Mouse (Mus musculus): ENCODE results near the gene Acnat2. TPM values are rescaled to one million over a fixed set of nuclear protein-coding genes. Genes with fewer than 3 reads are reported as not detected.
"Not testable (repeated sequence)": the region's sequence is repeated elsewhere in the genome, so short reads cannot be mapped to it uniquely, and the experiment has no call there.

Gene Acnat2
- polyA plus RNA-seq (2012; fragmentation: generic; extraction: Trizol), result not detected
- long read RNA-seq, experiment 1, result 0 reads
- long read RNA-seq, experiment 2, result 0 reads

GRCm38 (mm10) chr4:49407957-49408356, at the start of gene Acnat2:
Gene Acnat2, minus strand, starts transcription at chr4:49408151.
- not testable (repeated sequence) for H3K79me3 ChIP-seq (ENCODE audit: low read depth); H3K4me3 ChIP-seq (ENCODE audit: insufficient read depth, poor library complexity, severe bottlenecking); H3K79me2 ChIP-seq (ENCODE audit: control insufficient read depth, insufficient read depth); H3K36me3 ChIP-seq (ENCODE audit: control insufficient read depth, insufficient read depth); H3ac ChIP-seq (ENCODE audit: control insufficient read depth, insufficient read length, low read depth); H3K27me3 ChIP-seq (ENCODE audit: control insufficient read depth, insufficient read depth, insufficient read length)

- no peaks in the 10 kb centered on the region for H3K79me3 ChIP-seq (ENCODE audit: low read depth)
- H3ac ChIP-seq (ENCODE audit: control insufficient read depth, insufficient read length, low read depth), result no peak overlapping the region
- no peaks in the 10 kb centered on the region for H3K36me3 ChIP-seq (ENCODE audit: control insufficient read depth, insufficient read depth)
- H3K4me3 ChIP-seq (ENCODE audit: insufficient read depth, poor library complexity, severe bottlenecking), result no peak overlapping the region
- no peaks in the 10 kb centered on the region for H3K79me2 ChIP-seq (ENCODE audit: control insufficient read depth, insufficient read depth)
- TF ChIP-seq FOSL1 (IDR thresholded peaks at IDR 0.05; ENCODE audit: insufficient read depth, low read length, poor library complexity, severe bottlenecking) (no peak), CEBPB (IDR thresholded peaks at IDR 0.05; ENCODE audit: low read depth) (no peak), MAX (IDR thresholded peaks at IDR 0.05) (no peak), USF1 (IDR thresholded peaks at IDR 0.05; ENCODE audit: low read depth) (no peak), MYOG (IDR thresholded peaks at IDR 0.05; ENCODE audit: control insufficient read depth, extremely low read depth, insufficient read length) (no peak), CTCF (IDR thresholded peaks at IDR 0.05; ENCODE audit: control insufficient read depth, insufficient read depth, insufficient read length) (no peak), MYOD1 (IDR thresholded peaks at IDR 0.05; ENCODE audit: control insufficient read depth, insufficient read length, low read depth) (no peak)
- no peaks in the 10 kb centered on the region for H3K27me3 ChIP-seq (ENCODE audit: control insufficient read depth, insufficient read depth, insufficient read length)
Measured at GRCm38 (mm10) chr4:49456171-49456570, 48.2 kb upstream of the Acnat2 start.

- Histone ChIP-seq H3K36me3 (ENCODE audit: control insufficient read depth, insufficient read depth) (no peaks in the 10 kb centered on the region), H3K79me2 (ENCODE audit: control insufficient read depth, insufficient read depth) (no peaks in the 10 kb centered on the region), H3K27me3 (ENCODE audit: control insufficient read depth, insufficient read depth, insufficient read length) (no peaks in the 10 kb centered on the region), H3K4me3 (ENCODE audit: insufficient read depth, poor library complexity, severe bottlenecking) (no peak overlapping the region), H3K79me3 (ENCODE audit: low read depth) (no peaks in the 10 kb centered on the region), H3ac (ENCODE audit: control insufficient read depth, insufficient read length, low read depth) (no peak overlapping the region)
- TF ChIP-seq MYOG (IDR thresholded peaks at IDR 0.05; ENCODE audit: control insufficient read depth, extremely low read depth, insufficient read length) (no peak), MAX (IDR thresholded peaks at IDR 0.05) (no peak), CTCF (IDR thresholded peaks at IDR 0.05; ENCODE audit: control insufficient read depth, insufficient read depth, insufficient read length) (no peak), MYOD1 (IDR thresholded peaks at IDR 0.05; ENCODE audit: control insufficient read depth, insufficient read length, low read depth) (no peak), FOSL1 (IDR thresholded peaks at IDR 0.05; ENCODE audit: insufficient read depth, low read length, poor library complexity, severe bottlenecking) (no peak), USF1 (IDR thresholded peaks at IDR 0.05; ENCODE audit: low read depth) (no peak), CEBPB (IDR thresholded peaks at IDR 0.05; ENCODE audit: low read depth) (no peak)
Measured at GRCm38 (mm10) chr4:49451848-49452551, 44.0 kb upstream of the Acnat2 start.

- H3K27me3 ChIP-seq (ENCODE audit: control insufficient read depth, insufficient read depth, insufficient read length); H3ac ChIP-seq (ENCODE audit: control insufficient read depth, insufficient read length, low read depth); H3K4me3 ChIP-seq (ENCODE audit: insufficient read depth, poor library complexity, severe bottlenecking); H3K79me2 ChIP-seq (ENCODE audit: control insufficient read depth, insufficient read depth); H3K79me3 ChIP-seq (ENCODE audit: low read depth); H3K36me3 ChIP-seq (ENCODE audit: control insufficient read depth, insufficient read depth): not testable (repeated sequence)
Measured at GRCm38 (mm10) chr4:49451133-49451847, 43.3 kb upstream of the Acnat2 start.

GRCm38 (mm10) chr4:49436968-49437367, 29.0 kb upstream of the Acnat2 start:
- H3K4me3 ChIP-seq (ENCODE audit: insufficient read depth, poor library complexity, severe bottlenecking); H3K27me3 ChIP-seq (ENCODE audit: control insufficient read depth, insufficient read depth, insufficient read length); H3ac ChIP-seq (ENCODE audit: control insufficient read depth, insufficient read length, low read depth); H3K79me2 ChIP-seq (ENCODE audit: control insufficient read depth, insufficient read depth); H3K79me3 ChIP-seq (ENCODE audit: low read depth); H3K36me3 ChIP-seq (ENCODE audit: control insufficient read depth, insufficient read depth): not testable (repeated sequence)

- H3K36me3 ChIP-seq (ENCODE audit: control insufficient read depth, insufficient read depth); H3K79me2 ChIP-seq (ENCODE audit: control insufficient read depth, insufficient read depth); H3ac ChIP-seq (ENCODE audit: control insufficient read depth, insufficient read length, low read depth); H3K79me3 ChIP-seq (ENCODE audit: low read depth); H3K27me3 ChIP-seq (ENCODE audit: control insufficient read depth, insufficient read depth, insufficient read length); H3K4me3 ChIP-seq (ENCODE audit: insufficient read depth, poor library complexity, severe bottlenecking): not testable (repeated sequence)
Measured at GRCm38 (mm10) chr4:49410151-49410550, 2.2 kb upstream of the Acnat2 start.

GRCm38 (mm10) chr4:49386873-49387272, 21.1 kb downstream of the Acnat2 start:
- H3K27me3 ChIP-seq (ENCODE audit: control insufficient read depth, insufficient read depth, insufficient read length), result no peaks in the 10 kb centered on the region
- no peak for TF ChIP-seq CTCF (IDR thresholded peaks at IDR 0.05; ENCODE audit: control insufficient read depth, insufficient read depth, insufficient read length)
- no peak for TF ChIP-seq USF1 (IDR thresholded peaks at IDR 0.05; ENCODE audit: low read depth)
- TF ChIP-seq MAX (IDR thresholded peaks at IDR 0.05), result no peak
- TF ChIP-seq FOSL1 (IDR thresholded peaks at IDR 0.05; ENCODE audit: insufficient read depth, low read length, poor library complexity, severe bottlenecking), result no peak
- H3ac ChIP-seq (ENCODE audit: control insufficient read depth, insufficient read length, low read depth), result no peak overlapping the region
- H3K79me2 ChIP-seq (ENCODE audit: control insufficient read depth, insufficient read depth), result no peaks in the 10 kb centered on the region
- H3K36me3 ChIP-seq (ENCODE audit: control insufficient read depth, insufficient read depth), result no peaks in the 10 kb centered on the region
- H3K79me3 ChIP-seq (ENCODE audit: low read depth), result no peaks in the 10 kb centered on the region
- H3K4me3 ChIP-seq (ENCODE audit: insufficient read depth, poor library complexity, severe bottlenecking), result no peak overlapping the region

GRCm38 (mm10) chr4:49383576-49384318, 24.2 kb downstream of the Acnat2 start:
- not testable (repeated sequence) for H3K36me3 ChIP-seq (ENCODE audit: control insufficient read depth, insufficient read depth); H3K79me2 ChIP-seq (ENCODE audit: control insufficient read depth, insufficient read depth); H3K79me3 ChIP-seq (ENCODE audit: low read depth); H3ac ChIP-seq (ENCODE audit: control insufficient read depth, insufficient read length, low read depth); H3K4me3 ChIP-seq (ENCODE audit: insufficient read depth, poor library complexity, severe bottlenecking); H3K27me3 ChIP-seq (ENCODE audit: control insufficient read depth, insufficient read depth, insufficient read length)

- H3K4me3 ChIP-seq (ENCODE audit: insufficient read depth, poor library complexity, severe bottlenecking); H3K27me3 ChIP-seq (ENCODE audit: control insufficient read depth, insufficient read depth, insufficient read length); H3K79me3 ChIP-seq (ENCODE audit: low read depth); H3K79me2 ChIP-seq (ENCODE audit: control insufficient read depth, insufficient read depth); H3ac ChIP-seq (ENCODE audit: control insufficient read depth, insufficient read length, low read depth); H3K36me3 ChIP-seq (ENCODE audit: control insufficient read depth, insufficient read depth): not testable (repeated sequence)
Measured at GRCm38 (mm10) chr4:49368046-49368445, 39.9 kb downstream of the Acnat2 start.
